Mouse (Mus musculus): ENCODE results near the gene Plekhg6. TPM values are rescaled to one million over a fixed set of nuclear protein-coding genes. Genes with fewer than 3 reads are reported as not detected.
A peak's percentile ranks its signal among the peaks of the same experiment; 100 is the strongest.

Plekhg6 gene
- polyA plus RNA-seq, 1 experiment from 2014 or later: 0.50 TPM

DNA sequence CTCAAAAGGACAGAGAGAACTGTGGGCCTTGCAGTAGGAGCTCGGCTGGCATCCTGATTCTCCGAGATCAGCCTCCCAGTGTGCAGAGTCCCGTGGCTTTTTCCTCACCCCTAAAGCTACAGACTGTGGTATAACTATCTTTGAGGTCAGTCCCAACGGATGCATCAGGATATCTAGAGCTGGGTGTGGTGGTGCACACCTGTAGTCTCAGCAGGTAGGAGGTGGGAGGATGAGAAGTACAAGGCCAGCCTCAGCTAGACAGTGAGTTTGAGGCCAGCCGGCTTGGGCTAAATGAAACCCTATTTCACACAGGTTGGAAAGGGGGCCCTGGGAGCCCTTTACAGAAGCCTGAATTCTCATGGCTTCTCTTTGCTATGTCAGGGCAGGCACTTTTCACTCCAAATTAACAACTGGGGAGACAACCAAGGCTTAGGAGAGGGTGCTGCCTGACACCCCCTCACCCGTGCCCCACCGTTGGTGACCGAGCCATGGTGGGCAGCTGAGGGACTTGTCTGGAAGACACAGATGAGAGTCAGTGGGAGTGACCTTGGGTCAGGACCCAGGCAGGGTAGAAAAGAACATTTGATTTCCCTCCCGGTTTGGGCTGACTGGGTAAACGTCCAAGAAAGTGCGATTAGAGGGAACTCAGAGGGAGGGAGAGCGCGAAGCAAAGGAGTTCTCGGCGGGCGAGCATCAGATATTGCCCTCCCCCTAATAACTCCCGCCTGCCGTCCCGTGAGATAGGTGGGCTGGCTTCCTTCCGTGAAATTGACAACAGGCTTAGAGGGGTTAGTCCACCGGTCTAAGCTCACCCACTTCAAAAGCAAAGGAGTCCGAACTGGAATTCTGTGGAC lies 31.6 kb downstream of the Plekhg6 start, which contains the start of gene Tnfrsf1a:
Gene Tnfrsf1a, plus strand, starts transcription at position 642 of the 854 bp plus-strand sequence.
- WGBS: 8% methylated on average over 22 of the region's 22 CpGs
- no peak; the same call in 1 of the 2 replicates for ATAC-seq
- Histone ChIP-seq H3K9ac (replicated peaks; ENCODE audit: low read depth) (peak within 1 kb of the TSS; percentile 91), H3K27me3 (replicated peaks; ENCODE audit: insufficient read depth, low read length) (no peaks in the 10 kb centered on the region), H3K4me3 (ENCODE audit: low read depth, low read length) (peak within 1 kb of the TSS; percentile 73), H3K27ac (ENCODE audit: low read length) (peak within 1 kb of the TSS; percentile 95), H3K4me1 (ENCODE audit: insufficient read depth, low read depth, low read length) (peaks cover 37% of the 10 kb centered on the region), H3K4me2 (replicated peaks; ENCODE audit: low read depth, low read length) (peak within 1 kb of the TSS; percentile 79), H3K9me3 (ENCODE audit: low read length) (no peaks in the 10 kb centered on the region), H3K36me3 (ENCODE audit: insufficient read depth, low read length) (no peaks in the 10 kb centered on the region; the same call in 1 of the 2 replicates)
- no peak for TF ChIP-seq CTCF (IDR thresholded peaks at IDR 0.05)
- no peak for TF ChIP-seq EP300 (IDR thresholded peaks at IDR 0.05)
- DNase-seq (ENCODE audit: low spot score): peak; percentile 74

GRCm38 (mm10) chr6:125346029-125346428 lies 34.6 kb downstream of the Plekhg6 start:
- Histone ChIP-seq H3K27me3 (replicated peaks; ENCODE audit: insufficient read depth, low read length) (no peaks in the 10 kb centered on the region), H3K4me3 (ENCODE audit: low read depth, low read length) (no peak overlapping the region), H3K9me3 (ENCODE audit: low read length) (no peaks in the 10 kb centered on the region), H3K4me1 (ENCODE audit: insufficient read depth, low read depth, low read length) (peaks cover 30% of the 10 kb centered on the region; the same call in 1 of the 2 replicates), H3K36me3 (ENCODE audit: insufficient read depth, low read length) (no peaks in the 10 kb centered on the region; the same call in 1 of the 2 replicates), H3K27ac (ENCODE audit: low read length) (peak overlapping the region; percentile 28; the same call in 1 of the 2 replicates), H3K9ac (replicated peaks; ENCODE audit: low read depth) (no peak overlapping the region), H3K4me2 (replicated peaks; ENCODE audit: low read depth, low read length) (no peak overlapping the region)
- WGBS: 77% methylated on average over 2 of the region's 2 CpGs
- no peak for DNase-seq (ENCODE audit: low spot score)
- TF ChIP-seq EP300 (IDR thresholded peaks at IDR 0.05) (no peak), CTCF (IDR thresholded peaks at IDR 0.05) (no peak)
- ATAC-seq: no peak

DNA sequence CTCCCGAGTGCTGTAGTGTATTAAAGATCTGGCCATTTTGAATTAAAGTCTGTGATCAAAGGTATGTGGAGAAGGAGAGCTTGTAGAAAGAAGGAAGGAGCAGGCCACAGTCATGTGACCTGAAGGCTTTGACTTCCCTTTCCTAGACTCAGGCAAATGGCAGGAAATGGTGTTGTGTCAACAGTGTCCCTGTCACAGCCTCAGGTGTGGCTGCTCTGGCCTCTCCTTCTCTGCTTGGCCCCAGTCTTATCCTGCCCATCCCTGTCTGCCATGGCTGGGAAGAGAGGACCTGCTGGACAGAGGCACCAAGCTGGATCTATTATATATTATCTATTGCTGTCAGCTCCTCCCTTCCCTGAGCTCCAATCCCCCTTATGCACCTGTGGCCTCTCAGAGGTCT lies 35.0 kb downstream of the Plekhg6 start:
- H3K27ac ChIP-seq (ENCODE audit: low read length): no peak overlapping the region; the same call in 1 of the 2 replicates
- ATAC-seq: no peak
- 53% methylated on average over 1 of the region's 1 CpGs for WGBS

GRCm38 (mm10) chr6:125344866-125345265 lies 35.7 kb downstream of the Plekhg6 start:
- 46% methylated on average over 4 of the region's 4 CpGs for WGBS
- DNase-seq (ENCODE audit: low spot score) (no peak), ATAC-seq (no peak)
- no peaks in the 10 kb centered on the region for H3K9me3 ChIP-seq (ENCODE audit: low read length)
- H3K4me1 ChIP-seq (ENCODE audit: insufficient read depth, low read depth, low read length): peaks cover 28% of the 10 kb centered on the region; the same call in 1 of the 2 replicates
- no peak for TF ChIP-seq EP300 (IDR thresholded peaks at IDR 0.05)
- no peak for TF ChIP-seq CTCF (IDR thresholded peaks at IDR 0.05)
- no peak overlapping the region; the same call in 1 of the 2 replicates for H3K27ac ChIP-seq (ENCODE audit: low read length)
- no peak overlapping the region for H3K4me2 ChIP-seq (replicated peaks; ENCODE audit: low read depth, low read length)
- no peaks in the 10 kb centered on the region for H3K27me3 ChIP-seq (replicated peaks; ENCODE audit: insufficient read depth, low read length)
- H3K36me3 ChIP-seq (ENCODE audit: insufficient read depth, low read length): no peaks in the 10 kb centered on the region; the same call in 1 of the 2 replicates
- no peak overlapping the region for H3K4me3 ChIP-seq (ENCODE audit: low read depth, low read length)
- no peak overlapping the region for H3K9ac ChIP-seq (replicated peaks; ENCODE audit: low read depth)

More for the DNA sequence above, 35.0 kb downstream of the Plekhg6 start:
- TF ChIP-seq CTCF (IDR thresholded peaks at IDR 0.05) (no peak), EP300 (IDR thresholded peaks at IDR 0.05) (no peak)
- Histone ChIP-seq H3K9ac (replicated peaks; ENCODE audit: low read depth) (no peak overlapping the region), H3K9me3 (ENCODE audit: low read length) (no peaks in the 10 kb centered on the region), H3K4me2 (replicated peaks; ENCODE audit: low read depth, low read length) (no peak overlapping the region), H3K27me3 (replicated peaks; ENCODE audit: insufficient read depth, low read length) (no peaks in the 10 kb centered on the region), H3K4me1 (ENCODE audit: insufficient read depth, low read depth, low read length) (peaks cover 28% of the 10 kb centered on the region; the same call in 1 of the 2 replicates), H3K36me3 (ENCODE audit: insufficient read depth, low read length) (no peaks in the 10 kb centered on the region; the same call in 1 of the 2 replicates), H3K4me3 (ENCODE audit: low read depth, low read length) (no peak overlapping the region)
- DNase-seq (ENCODE audit: low spot score): peak; percentile 57

DNA sequence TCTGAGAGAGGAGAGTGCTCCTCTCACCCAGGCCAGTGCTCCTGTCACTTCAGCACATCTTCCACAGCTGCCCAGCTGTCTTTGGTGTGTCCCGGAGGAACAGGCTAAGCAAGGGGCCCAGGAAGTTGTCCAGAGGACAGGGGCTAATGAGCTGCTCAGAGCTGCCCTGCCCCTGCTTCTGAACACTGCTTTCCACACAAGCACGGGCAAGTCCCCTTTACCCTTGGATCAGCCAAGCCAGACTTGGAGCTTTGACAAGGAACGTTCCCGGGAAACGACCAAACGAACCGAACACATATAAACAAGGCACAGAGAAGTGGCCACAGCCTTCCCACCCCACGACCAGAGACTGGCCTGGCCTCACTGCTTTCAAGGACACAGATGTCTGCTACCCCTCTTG lies 36.5 kb downstream of the Plekhg6 start:
- H3K4me3 ChIP-seq (ENCODE audit: low read depth, low read length): no peak overlapping the region
- H3K36me3 ChIP-seq (ENCODE audit: insufficient read depth, low read length): no peaks in the 10 kb centered on the region; the same call in 1 of the 2 replicates
- H3K27me3 ChIP-seq (replicated peaks; ENCODE audit: insufficient read depth, low read length): no peaks in the 10 kb centered on the region
- ATAC-seq (peak; percentile 60), DNase-seq (ENCODE audit: low spot score) (peak; percentile 72)
- WGBS: 25% methylated on average over 8 of the region's 8 CpGs
- H3K4me1 ChIP-seq (ENCODE audit: insufficient read depth, low read depth, low read length): peaks cover 28% of the 10 kb centered on the region; the same call in 1 of the 2 replicates
- H3K9ac ChIP-seq (replicated peaks; ENCODE audit: low read depth): no peak overlapping the region; the same call in 1 of the 2 replicates
- no peak for TF ChIP-seq CTCF (IDR thresholded peaks at IDR 0.05)
- TF ChIP-seq EP300 (IDR thresholded peaks at IDR 0.05): no peak
- no peaks in the 10 kb centered on the region for H3K9me3 ChIP-seq (ENCODE audit: low read length)
- peak overlapping the region; percentile 75 for H3K27ac ChIP-seq (ENCODE audit: low read length)
- H3K4me2 ChIP-seq (replicated peaks; ENCODE audit: low read depth, low read length): no peak overlapping the region

- no peak overlapping the region for H3K4me2 ChIP-seq (replicated peaks; ENCODE audit: low read depth, low read length)
- no peaks in the 10 kb centered on the region for H3K9me3 ChIP-seq (ENCODE audit: low read length)
- H3K4me1 ChIP-seq (ENCODE audit: insufficient read depth, low read depth, low read length): peaks cover 23% of the 10 kb centered on the region; the same call in 1 of the 2 replicates
- WGBS: 50% methylated on average over 3 of the region's 3 CpGs
- ATAC-seq (peak; percentile 2; the same call in 1 of the 2 replicates), DNase-seq (ENCODE audit: low spot score) (peak; percentile 59)
- 0 out of 2 replicates have a peak overlapping the region, but pooled peaks have one; percentile 51 for H3K27ac ChIP-seq (ENCODE audit: low read length)
- no peaks in the 10 kb centered on the region; the same call in 1 of the 2 replicates for H3K36me3 ChIP-seq (ENCODE audit: insufficient read depth, low read length)
- H3K27me3 ChIP-seq (replicated peaks; ENCODE audit: insufficient read depth, low read length): no peaks in the 10 kb centered on the region
- TF ChIP-seq EP300 (IDR thresholded peaks at IDR 0.05): peak; percentile 17; the same call in 1 of the 2 replicates
- no peak for TF ChIP-seq CTCF (IDR thresholded peaks at IDR 0.05)
- H3K4me3 ChIP-seq (ENCODE audit: low read depth, low read length): no peak overlapping the region
- H3K9ac ChIP-seq (replicated peaks; ENCODE audit: low read depth): no peak overlapping the region
Measured at GRCm38 (mm10) chr6:125342198-125342597, 38.4 kb downstream of the Plekhg6 start.

Data from lung, postnatal 0 days (tissue).